Mouse (Mus musculus) lung, postnatal 0 days (tissue): ENCODE measurements around the gene Mpc2. TPM values are rescaled to one million over a fixed set of nuclear protein-coding genes. Genes with fewer than 3 reads are reported as not detected.

ENCODE experiments used
- ATAC-seq: fragments of 200-750 bp; cut with Nextera tagmentation; 2 replicates; pipeline ENCODE4 v1.8.0; 2017; ENCODE audit warnings: moderate library complexity
- DNase-seq: peaks from one replicate; pipeline ENCODE4 v3.0.0-alpha.2; 2016; ENCODE audit warnings: low spot score
- H3K27ac ChIP-seq: fragments of 300-500 bp; sonication (generic); 2 replicates; pipeline ENCODE4 v1.5.1; 2014; ENCODE audit warnings: antibody characterized with exemption, mild to moderate bottlenecking, low read length, mixed read lengths
- H3K27me3 ChIP-seq: fragments of 300-500 bp; sonication (generic); replicated peaks from 2 replicates; pipeline ENCODE4 v1.6.1; 2014; ENCODE audit warnings: low read length, mixed read lengths; ENCODE audit not compliant: insufficient read depth
- H3K36me3 ChIP-seq: fragments of 300-500 bp; sonication (generic); 2 replicates; pipeline ENCODE4 v1.6.1; 2014; ENCODE audit warnings: low read length, mixed read lengths; ENCODE audit not compliant: insufficient read depth
- H3K4me1 ChIP-seq: fragments of 300-500 bp; sonication (generic); 2 replicates; pipeline ENCODE4 v1.6.1; 2014; ENCODE audit warnings: antibody characterized with exemption, low read depth, low read length, mixed read lengths; ENCODE audit not compliant: insufficient read depth
- H3K4me2 ChIP-seq: fragments of 300-500 bp; sonication (generic); replicated peaks from 2 replicates; pipeline ENCODE4 v1.6.1; 2014; ENCODE audit warnings: low read depth, mild to moderate bottlenecking, low read length, moderate library complexity, mixed read lengths
- H3K4me3 ChIP-seq: fragments of 300-500 bp; sonication (generic); 2 replicates; pipeline ENCODE4 v1.5.1; 2014; ENCODE audit warnings: low read depth, low read length
- H3K9ac ChIP-seq: fragments of 300-500 bp; sonication (generic); replicated peaks from 2 replicates; pipeline ENCODE4 v1.6.1; 2014; ENCODE audit warnings: low read depth, mild to moderate bottlenecking
- H3K9me3 ChIP-seq: fragments of 300-500 bp; sonication (generic); 2 replicates; pipeline ENCODE4 v1.6.1; 2016; ENCODE audit warnings: low read length, mixed read lengths
- CTCF ChIP-seq: IDR thresholded peaks from 2 replicates; pipeline ENCODE4 v1.5.1; 2016; ENCODE audit warnings: antibody characterized with exemption, mild to moderate bottlenecking
- EP300 ChIP-seq: IDR thresholded peaks from 2 replicates; pipeline ENCODE4 v1.6.1; 2016; ENCODE audit warnings: antibody characterized with exemption, mild to moderate bottlenecking, control low read depth
- WGBS: fragments of 180-500 bp; shearing (Covaris S2); extraction: QIAGEN DNeasy Blood & Tissue Kit; methylation state at CpG from one replicate; pipeline ENCODE4 v1.1.7; 2014; 5-methylcytosine and 5-hydroxymethylcytosine counted together
- polyA plus RNA-seq: library from polyadenylated mRNA; unstranded; fragments of >200 nt; fragmentation: Nextera tagmentation; extraction: Ambion mirVana; gene quantifications from 2 replicates; pipeline ENCODE4 v1.2.1, GENCODE M21; 2015

The Mpc2 gene
- polyA plus RNA-seq, result 225 and 235 TPM in 2 replicates

- ATAC-seq, result peak; percentile 91
- Histone ChIP-seq H3K4me3 (peak within 1 kb of the TSS; percentile 96), H3K4me1 (peaks cover 4% of the 10 kb centered on the region; the same call in 1 of the 2 replicates), H3K9me3 (no peaks in the 10 kb centered on the region), H3K36me3 (no peaks in the 10 kb centered on the region), H3K9ac (peak within 1 kb of the TSS; percentile 86), H3K27me3 (no peaks in the 10 kb centered on the region), H3K27ac (peak within 1 kb of the TSS; percentile 97), H3K4me2 (peak within 1 kb of the TSS; percentile 86)
- TF ChIP-seq EP300 (peak; percentile 79; the same call in 1 of the 2 replicates), CTCF (peak; percentile 59)
- 3% methylated on average over 30 of the region's 37 CpGs for WGBS
- peak; percentile 98 for DNase-seq
Observed at GRCm38 (mm10) chr1:165460360-165460800, at the start of gene Mpc2, which contains the start of gene Dcaf6. Gene Mpc2 (plus strand): TSS chr1:165460637. Gene Dcaf6 (minus strand): TSS chr1:165460475.

GRCm38 (mm10) chr1:165421357-165421915 is 39.0 kb upstream of the Mpc2 start:
- DNase-seq, result no peak
- H3K4me2 ChIP-seq, result no peak overlapping the region

GRCm38 (mm10) chr1:165426254-165426653 is 34.2 kb upstream of the Mpc2 start:
- no peaks in the 10 kb centered on the region for H3K27me3 ChIP-seq
- no peaks in the 10 kb centered on the region for H3K36me3 ChIP-seq
- no peaks in the 10 kb centered on the region for H3K9me3 ChIP-seq
- H3K4me3 ChIP-seq, result no peak overlapping the region
- no peak overlapping the region for H3K4me2 ChIP-seq
- no peak for ATAC-seq
- 93% methylated on average over 2 of the region's 2 CpGs for whole genome bisulfite sequencing
- TF ChIP-seq CTCF (no peak), EP300 (no peak)
- no peak overlapping the region for H3K9ac ChIP-seq
- H3K27ac ChIP-seq, result no peak overlapping the region
- H3K4me1 ChIP-seq, result no peaks in the 10 kb centered on the region
- DNase-seq, result no peak

More at GRCm38 (mm10) chr1:165421357-165421915, 39.0 kb upstream of the Mpc2 start:
- H3K4me1 ChIP-seq, result no peaks in the 10 kb centered on the region
- no peak overlapping the region for H3K4me3 ChIP-seq
- H3K27ac ChIP-seq, result no peak overlapping the region
- no peak overlapping the region for H3K9ac ChIP-seq
- ATAC-seq, result no peak
- no peaks in the 10 kb centered on the region for H3K9me3 ChIP-seq
- H3K27me3 ChIP-seq, result no peaks in the 10 kb centered on the region
- TF ChIP-seq CTCF, result no peak
- TF ChIP-seq EP300, result no peak
- H3K36me3 ChIP-seq, result no peaks in the 10 kb centered on the region
- 78% methylated on average over 7 of the region's 7 CpGs for WGBS

GRCm38 (mm10) chr1:165432883-165433282 is 27.6 kb upstream of the Mpc2 start:
- ATAC-seq (peak; percentile 82), DNase-seq (peak; percentile 60)
- Histone ChIP-seq H3K36me3 (no peaks in the 10 kb centered on the region), H3K4me1 (no peaks in the 10 kb centered on the region), H3K9ac (no peak overlapping the region), H3K4me3 (no peak overlapping the region), H3K9me3 (no peaks in the 10 kb centered on the region), H3K27me3 (no peaks in the 10 kb centered on the region), H3K4me2 (no peak overlapping the region), H3K27ac (no peak overlapping the region)
- TF ChIP-seq EP300, result 0 out of 2 replicates have a peak, but pooled peaks have one; percentile 30
- no peak for TF ChIP-seq CTCF
- WGBS, result 66% methylated on average over 1 of the region's 1 CpGs

GRCm38 (mm10) chr1:165438289-165439021 is 22.0 kb upstream of the Mpc2 start:
- 89% methylated on average over 1 of the region's 1 CpGs for WGBS
- H3K27me3 ChIP-seq, result no peaks in the 10 kb centered on the region
- no peak for DNase-seq

GRCm38 (mm10) chr1:165440788-165441187 is 19.6 kb upstream of the Mpc2 start:
- 72% methylated on average over 3 of the region's 3 CpGs for WGBS
- DNase-seq, result no peak
- Histone ChIP-seq H3K27me3 (no peaks in the 10 kb centered on the region), H3K4me1 (no peaks in the 10 kb centered on the region), H3K4me2 (no peak overlapping the region), H3K27ac (no peak overlapping the region), H3K9ac (no peak overlapping the region), H3K4me3 (no peak overlapping the region), H3K36me3 (no peaks in the 10 kb centered on the region), H3K9me3 (no peaks in the 10 kb centered on the region)
- no peak for ATAC-seq
- TF ChIP-seq EP300, result no peak
- TF ChIP-seq CTCF, result no peak

More at GRCm38 (mm10) chr1:165438289-165439021, 22.0 kb upstream of the Mpc2 start:
- Histone ChIP-seq H3K9ac (no peak overlapping the region), H3K36me3 (no peaks in the 10 kb centered on the region), H3K4me1 (no peaks in the 10 kb centered on the region), H3K4me3 (no peak overlapping the region), H3K9me3 (no peaks in the 10 kb centered on the region), H3K4me2 (no peak overlapping the region), H3K27ac (no peak overlapping the region)
- no peak for TF ChIP-seq CTCF
- TF ChIP-seq EP300, result no peak
- ATAC-seq, result no peak
